ENCODE assay signal across 16 mouse cellular contexts in genomic region chr12:102838271-102838670, GRCm38 (mm10).
"Had no signal": no experiment of that assay in that cellular context is flagged by ENCODE, and none has a peak within 500 bp of the region (broad histone marks: within the 10 kb centered on the region; RNA-seq: fewer than 3 reads in every experiment).

No protein-coding gene starts in this region.

- H3K27ac ChIP-seq: lung, embryonic 15.5 days; macrophage; midbrain, embryonic 13.5 days; midbrain, embryonic 15.5 days; neural tube, embryonic 12.5 days; stomach, embryonic 15.5 days; stomach, postnatal 0 days had no signal

- H3K4me3 ChIP-seq: lung, embryonic 15.5 days; megakaryocyte, embryonic 14.5 days; midbrain, embryonic 13.5 days; midbrain, embryonic 15.5 days; neural tube, embryonic 12.5 days; stomach, embryonic 15.5 days had no signal

- H3K27me3 ChIP-seq: lung, embryonic 15.5 days; megakaryocyte, embryonic 14.5 days; midbrain, embryonic 13.5 days; midbrain, embryonic 15.5 days; neural tube, embryonic 12.5 days; stomach, embryonic 15.5 days had no signal

- H3K4me1 ChIP-seq: lung, embryonic 15.5 days; midbrain, embryonic 13.5 days; midbrain, embryonic 15.5 days; neural tube, embryonic 12.5 days; stomach, embryonic 15.5 days had no signal

- DNase-seq: liver, postnatal 0 days; lung, adult 2 months; lung, postnatal 14 days; lung, postnatal 36 days; right cerebral cortex, postnatal 14 days; thymus, adult 2 months; thymus, postnatal 25 days; thymus, postnatal 4 days had no signal
